Mouse (Mus musculus): ENCODE measurements around the gene Rpl27a.

GRCm38 (mm10) chr7:109525740-109526663 lies 7.1 kb downstream of the Rpl27a start:
- TF ChIP-seq CTCF (IDR thresholded peaks at IDR 0.05; ENCODE audit: low read depth, low read length) (no peak), POLR2A (IDR thresholded peaks at IDR 0.05; ENCODE audit: borderline replicate concordance, low read depth, low read length) (no peak)
